Mouse (Mus musculus) MEL (cell line): ENCODE measurements around the gene Diablo. TPM values are rescaled to one million over a fixed set of nuclear protein-coding genes. Genes with fewer than 3 reads are reported as not detected.

ENCODE experiments used
- DNase-seq: peaks from one replicate; pipeline ENCODE4 v3.0.0; 2011; ENCODE audit warnings: low read depth, low spot score
- H3K27ac ChIP-seq: 2 replicates; pipeline ENCODE4 v1.5.1; 2012; ENCODE audit warnings: low read depth, mild to moderate bottlenecking, control low read depth, low read length, moderate library complexity; ENCODE audit not compliant: control insufficient read depth
- H3K27me3 ChIP-seq, 2 experiments: fragments of 150-350 bp in 1 of 2; sonication (generic) in 1 of 2; 2 replicates each; pipeline ENCODE4 v1.6.1; 2012; ENCODE audit warnings: low read length in 2 of 2, mild to moderate bottlenecking in 2 of 2, improper control_type of control experiment in 1 of 2, moderate library complexity in 1 of 2; ENCODE audit not compliant: insufficient read depth in 2 of 2, control insufficient read depth in 1 of 2
- H3K36me3 ChIP-seq, 2 experiments: 2 replicates each; pipeline ENCODE4 v1.6.1; 2012 to 2014; ENCODE audit warnings: low read length in 2 of 2, improper control_type of control experiment in 1 of 2, inconsistent platforms in 1 of 2, mild to moderate bottlenecking in 1 of 2; ENCODE audit not compliant: insufficient read depth in 2 of 2, control insufficient read depth in 1 of 2
- H3K4me1 ChIP-seq, 2 experiments: fragments of 150-350 bp in 1 of 2; sonication (generic) in 1 of 2; 2 replicates each; pipeline ENCODE4 v1.6.1; 2012; ENCODE audit warnings: low read length in 2 of 2, improper control_type of control experiment in 1 of 2, mild to moderate bottlenecking in 1 of 2; ENCODE audit not compliant: insufficient read depth in 2 of 2, control insufficient read depth in 1 of 2
- H3K4me3 ChIP-seq, 2 experiments: fragments of 150-350 bp in 1 of 2; sonication (generic) in 1 of 2; 2 replicates each; pipeline ENCODE4 v1.5.1; 2012; ENCODE audit warnings: low read depth in 2 of 2, low read length in 2 of 2, mild to moderate bottlenecking in 2 of 2, moderate library complexity in 2 of 2, control low read depth in 1 of 2, improper control_type of control experiment in 1 of 2; ENCODE audit not compliant: control insufficient read depth in 1 of 2, insufficient read depth in 1 of 2
- H3K79me2 ChIP-seq: 2 replicates; pipeline ENCODE4 v1.6.1; 2012; ENCODE audit warnings: mild to moderate bottlenecking, low read length, moderate library complexity; ENCODE audit not compliant: control insufficient read depth, poor library complexity, insufficient read depth
- H3K9ac ChIP-seq: 2 replicates; pipeline ENCODE4 v1.6.1; 2012; ENCODE audit warnings: low read depth, mild to moderate bottlenecking, control low read depth, low read length, moderate library complexity; ENCODE audit not compliant: control insufficient read depth, poor library complexity, severe bottlenecking
- H3K9me3 ChIP-seq: fragments of 150-350 bp; sonication (generic); replicated peaks from 2 replicates; pipeline ENCODE4 v1.6.1; 2012; ENCODE audit warnings: mild to moderate bottlenecking, low read length, improper control_type of control experiment, moderate library complexity; ENCODE audit not compliant: insufficient read depth
- BHLHE40 ChIP-seq: IDR thresholded peaks from 2 replicates; pipeline ENCODE4 v1.6.1; 2012; ENCODE audit warnings: low read depth, mild to moderate bottlenecking, inconsistent platforms, low read length, improper control_type of control experiment, borderline replicate concordance
- CHD1 ChIP-seq: IDR thresholded peaks from 2 replicates; pipeline ENCODE4 v1.6.1; 2012; ENCODE audit warnings: low read depth, mild to moderate bottlenecking, inconsistent platforms, low read length, improper control_type of control experiment
- CHD2 ChIP-seq: IDR thresholded peaks from 2 replicates; pipeline ENCODE4 v1.6.1; 2011; ENCODE audit warnings: low read length, improper control_type of control experiment
- CTCF ChIP-seq, 3 experiments: IDR thresholded peaks in 2 of 3; conservative IDR thresholded peaks in 1 of 3; 2 replicates each; pipeline ENCODE4 v1.5.1; 2011 to 2012; ENCODE audit warnings: low read length in 3 of 3, low read depth in 2 of 3, mild to moderate bottlenecking in 2 of 3, improper control_type of control experiment in 1 of 3, inconsistent platforms in 1 of 3, mixed read lengths in 1 of 3, moderate library complexity in 1 of 3; ENCODE audit not compliant: control insufficient read depth in 1 of 3, insufficient read depth in 1 of 3, poor library complexity in 1 of 3, severe bottlenecking in 1 of 3
- E2F4 ChIP-seq: IDR thresholded peaks from 2 replicates; pipeline ENCODE4 v1.6.1; 2011; ENCODE audit warnings: low read depth, low read length, improper control_type of control experiment, borderline replicate concordance
- ELF1 ChIP-seq: IDR thresholded peaks from 2 replicates; pipeline ENCODE4 v1.6.1; 2014; ENCODE audit warnings: low read depth, mild to moderate bottlenecking, inconsistent platforms, low read length, improper control_type of control experiment, moderate library complexity
- EP300 ChIP-seq, 2 experiments: IDR thresholded peaks; 2 replicates each; pipeline ENCODE4 v1.6.1; 2011; ENCODE audit warnings: improper control_type of control experiment in 2 of 2, low read length in 2 of 2, low read depth in 1 of 2, mild to moderate bottlenecking in 1 of 2
- GABPA ChIP-seq: IDR thresholded peaks from 2 replicates; pipeline ENCODE4 v1.6.1; 2012; ENCODE audit warnings: low read depth, mild to moderate bottlenecking, inconsistent platforms, low read length, improper control_type of control experiment, moderate library complexity
- GATA1 ChIP-seq: IDR thresholded peaks from 2 replicates; pipeline ENCODE4 v1.6.1; 2011; ENCODE audit warnings: low read depth, low read length, improper control_type of control experiment
- HCFC1 ChIP-seq: IDR thresholded peaks from 2 replicates; pipeline ENCODE4 v1.6.1; 2012; ENCODE audit warnings: low read depth, mild to moderate bottlenecking, inconsistent platforms, low read length, improper control_type of control experiment, moderate library complexity
- JUND ChIP-seq: IDR thresholded peaks from 2 replicates; pipeline ENCODE4 v1.6.1; 2011; ENCODE audit warnings: low read depth, mild to moderate bottlenecking, improper control_type of control experiment, low read length
- KAT2A ChIP-seq: conservative IDR thresholded peaks from 2 replicates; pipeline ENCODE4 v1.6.1; 2012; ENCODE audit warnings: low read depth, low read length, improper control_type of control experiment, inconsistent platforms
- MAFK ChIP-seq: IDR thresholded peaks from 2 replicates; pipeline ENCODE4 v1.6.1; 2011; ENCODE audit warnings: low read depth, mild to moderate bottlenecking, low read length, improper control_type of control experiment, borderline replicate concordance
- MAX ChIP-seq: IDR thresholded peaks from 2 replicates; pipeline ENCODE4 v1.6.1; 2011; ENCODE audit warnings: low read length, improper control_type of control experiment
- MAZ ChIP-seq: IDR thresholded peaks from 2 replicates; pipeline ENCODE4 v1.6.1; 2012; ENCODE audit warnings: low read depth, mild to moderate bottlenecking, inconsistent platforms, low read length, improper control_type of control experiment
- MXI1 ChIP-seq: IDR thresholded peaks from 2 replicates; pipeline ENCODE4 v1.6.1; 2011; ENCODE audit warnings: mild to moderate bottlenecking, low read depth, low read length, improper control_type of control experiment
- MYB ChIP-seq: IDR thresholded peaks from 2 replicates; pipeline ENCODE4 v1.6.1; 2011; ENCODE audit warnings: mild to moderate bottlenecking, low read depth, low read length, improper control_type of control experiment
- MYC ChIP-seq: IDR thresholded peaks from 2 replicates; pipeline ENCODE4 v1.6.1; 2011; ENCODE audit warnings: low read depth, mild to moderate bottlenecking, low read length, improper control_type of control experiment, moderate library complexity
- NELFE ChIP-seq: IDR thresholded peaks from 2 replicates; pipeline ENCODE4 v1.6.1; 2011; ENCODE audit warnings: low read depth, low read length, improper control_type of control experiment
- NRF1 ChIP-seq: IDR thresholded peaks from 2 replicates; pipeline ENCODE4 v1.6.1; 2014; ENCODE audit warnings: low read depth, mild to moderate bottlenecking, inconsistent platforms, low read length, improper control_type of control experiment, moderate library complexity; ENCODE audit not compliant: poor library complexity, insufficient read depth, severe bottlenecking
- POLR2A ChIP-seq, 2 experiments: IDR thresholded peaks; 2 replicates each; pipeline ENCODE4 v1.6.1; 2011 to 2012; ENCODE audit warnings: low read length in 2 of 2, mild to moderate bottlenecking in 2 of 2, control low read depth in 1 of 2, improper control_type of control experiment in 1 of 2, low read depth in 1 of 2, moderate library complexity in 1 of 2; ENCODE audit not compliant: control insufficient read depth in 1 of 2, insufficient read depth in 1 of 2, poor library complexity in 1 of 2
- POLR2AphosphoS2 ChIP-seq: IDR thresholded peaks from 2 replicates; pipeline ENCODE4 v1.6.1; 2011; ENCODE audit warnings: low read length, improper control_type of control experiment
- POLR2AphosphoS5 ChIP-seq: IDR thresholded peaks from 2 replicates; pipeline ENCODE4 v1.6.1; 2012; ENCODE audit warnings: low read depth, borderline replicate concordance, mild to moderate bottlenecking, inconsistent platforms, low read length, moderate library complexity, mixed read lengths
- RAD21 ChIP-seq: IDR thresholded peaks from 2 replicates; pipeline ENCODE4 v1.6.1; 2011; ENCODE audit warnings: mild to moderate bottlenecking, low read depth, low read length, improper control_type of control experiment
- RCOR1 ChIP-seq: IDR thresholded peaks from 2 replicates; pipeline ENCODE4 v1.6.1; 2012; ENCODE audit warnings: low read depth, mild to moderate bottlenecking, inconsistent platforms, low read length, improper control_type of control experiment
- SIN3A ChIP-seq: IDR thresholded peaks from 2 replicates; pipeline ENCODE4 v1.6.1; 2012; ENCODE audit warnings: low read length, improper control_type of control experiment, inconsistent platforms
- TAL1 ChIP-seq: IDR thresholded peaks from 2 replicates; pipeline ENCODE4 v1.6.1; 2012; ENCODE audit warnings: mild to moderate bottlenecking, inconsistent platforms, low read length, moderate library complexity, mixed read lengths
- TBP ChIP-seq: IDR thresholded peaks from 2 replicates; pipeline ENCODE4 v1.8.0; 2011; ENCODE audit warnings: low read depth, low read length, improper control_type of control experiment
- TCF12 ChIP-seq: IDR thresholded peaks from 2 replicates; pipeline ENCODE4 v1.6.1; 2014; ENCODE audit warnings: low read depth, mild to moderate bottlenecking, inconsistent platforms, low read length, improper control_type of control experiment, moderate library complexity
- UBTF ChIP-seq: IDR thresholded peaks from 2 replicates; pipeline ENCODE4 v1.6.1; 2012; ENCODE audit warnings: low read depth, mild to moderate bottlenecking, inconsistent platforms, low read length, improper control_type of control experiment, moderate library complexity, borderline replicate concordance; ENCODE audit not compliant: insufficient read depth
- USF1 ChIP-seq: IDR thresholded peaks from 2 replicates; pipeline ENCODE4 v1.6.1; 2014; ENCODE audit warnings: low read depth, mild to moderate bottlenecking, inconsistent platforms, low read length, improper control_type of control experiment, moderate library complexity
- USF2 ChIP-seq, 2 experiments: IDR thresholded peaks; 2 replicates each; pipeline ENCODE4 v1.6.1; 2011 to 2012; ENCODE audit warnings: improper control_type of control experiment in 2 of 2, low read length in 2 of 2, borderline replicate concordance in 1 of 2, inconsistent platforms in 1 of 2, low read depth in 1 of 2, mild to moderate bottlenecking in 1 of 2; ENCODE audit not compliant: insufficient read depth in 1 of 2
- ZC3H11A ChIP-seq: IDR thresholded peaks from 2 replicates; pipeline ENCODE4 v1.6.1; 2012; ENCODE audit warnings: low read depth, mild to moderate bottlenecking, inconsistent platforms, low read length, improper control_type of control experiment
- ZKSCAN1 ChIP-seq: IDR thresholded peaks from 2 replicates; pipeline ENCODE4 v1.6.1; 2012; ENCODE audit warnings: low read depth, mild to moderate bottlenecking, inconsistent platforms, low read length, improper control_type of control experiment, moderate library complexity
- ZMIZ1 ChIP-seq: IDR thresholded peaks from 2 replicates; pipeline ENCODE4 v1.6.1; 2012; ENCODE audit warnings: low read depth, mild to moderate bottlenecking, inconsistent platforms, low read length, improper control_type of control experiment, moderate library complexity
- ZNF384 ChIP-seq: IDR thresholded peaks from 2 replicates; pipeline ENCODE4 v1.6.1; 2012; ENCODE audit warnings: low read depth, mild to moderate bottlenecking, inconsistent platforms, low read length, improper control_type of control experiment
- polyA plus RNA-seq, 2 experiments: library from polyadenylated mRNA; stranded (reverse) in 1 of 2; unstranded in 1 of 2; fragments of >175 nt in 1 of 2; fragments of >200 nt in 1 of 2; gene quantifications; 2 replicates each; pipeline versions ENCODE4 v1.2.1 to v1.2.4; 2012; ENCODE audit warnings: low replicate concordance in 2 of 2, low read depth in 1 of 2; ENCODE audit not compliant: insufficient read length in 2 of 2, insufficient read depth in 1 of 2, missing spikeins in 1 of 2
- total RNA-seq: library from RNA; depleted of rRNA; stranded (reverse); fragments of 300-350 nt; gene quantifications from 2 replicates; pipeline ENCODE4 v1.2.3, GENCODE M21; 2012

Gene Diablo
- total and polyA plus RNA-seq, 3 experiments: 48.9 to 70.8 TPM; not detected in 1

DNA sequence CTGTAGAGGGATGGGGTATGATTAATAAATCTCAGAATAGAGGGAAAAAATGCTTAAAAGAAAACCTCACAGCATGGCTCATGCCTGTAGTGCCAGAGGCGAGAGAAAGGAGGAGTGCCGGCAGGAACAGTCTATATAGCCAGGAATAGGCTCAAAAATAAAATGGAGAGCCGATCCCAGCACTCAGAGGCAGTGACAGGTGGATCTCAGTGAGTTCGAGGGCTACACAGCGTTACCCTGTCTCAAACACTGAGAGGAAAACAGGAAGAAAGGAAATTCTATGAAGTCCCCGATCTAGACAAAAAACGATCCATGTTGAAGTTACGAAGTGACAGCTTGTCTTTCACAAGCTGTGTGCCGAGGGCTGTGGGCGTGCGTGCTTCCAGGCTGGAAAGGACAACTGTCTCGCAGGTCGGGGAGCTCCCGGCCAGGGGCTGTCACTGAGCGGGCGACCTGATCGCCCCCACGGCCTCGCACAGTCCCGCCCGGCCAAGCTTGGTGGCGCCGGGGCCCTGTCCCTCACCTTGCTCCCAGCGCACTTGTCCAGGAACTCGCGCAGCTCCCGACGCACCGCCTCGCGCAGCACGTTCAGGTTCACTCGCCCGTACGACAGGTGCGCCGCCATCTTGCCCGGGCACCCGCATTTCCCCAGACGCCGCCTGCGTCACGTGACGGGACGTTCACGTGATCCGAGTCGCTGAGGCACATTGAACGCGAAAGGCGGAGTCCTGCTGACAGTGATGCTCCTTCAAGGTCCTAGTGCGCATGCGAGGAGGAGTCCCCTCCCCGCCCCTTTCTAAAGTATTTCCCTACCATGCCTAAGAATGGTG is 48.6 kb upstream of the Diablo start, which contains the start of gene Vps33a:
Vps33a (minus strand) TSS at position 682 of the 830 bp plus-strand sequence.
- peaks cover 0 to 11% of the 10 kb centered on the region in 2 experiments; a peak in 3 of 4 replicates for H3K36me3 ChIP-seq
- peak; percentile 99 for DNase-seq
- peak within 1 kb of the TSS; percentile 11 for H3K27ac ChIP-seq
- TF ChIP-seq NELFE: peak; percentile 66
- TF ChIP-seq MAZ: no peak
- TF ChIP-seq POLR2AphosphoS5: no peak
- no peak for TF ChIP-seq TAL1
- TF ChIP-seq E2F4: no peak
- peak; percentile 80 for TF ChIP-seq NRF1
- TF ChIP-seq MYC: peak; percentile 76; the same call in 1 of the 2 replicates
- peak; percentile 81 to 84 for TF ChIP-seq POLR2A (IDR thresholded peaks at IDR 0.05; ENCODE audit: control insufficient read depth in 1 of 2, insufficient read depth in 1 of 2, low read depth in 1 of 2, low read length in 2 of 2, poor library complexity in 1 of 2)
- TF ChIP-seq ELF1: 0 out of 2 replicates have a peak, but pooled peaks have one; percentile 44
- TF ChIP-seq EP300 (IDR thresholded peaks at IDR 0.05; ENCODE audit: low read depth in 1 of 2, low read length in 2 of 2): no peak
- no peak for TF ChIP-seq GATA1
- TF ChIP-seq POLR2AphosphoS2: 0 out of 2 replicates have a peak, but pooled peaks have one; percentile 29
- no peak for TF ChIP-seq GABPA
- TF ChIP-seq KAT2A: no peak
- no peak for TF ChIP-seq ZNF384
- no peak for TF ChIP-seq RCOR1
- TF ChIP-seq HCFC1: peak; percentile 89
- peak; percentile 57 for TF ChIP-seq TCF12
- no peak for TF ChIP-seq CHD1
- TF ChIP-seq TBP: peak; percentile 69
- no peak for TF ChIP-seq CTCF (IDR thresholded peaks at IDR 0.05 in 2 of 3, conservative IDR thresholded peaks at IDR 0.05 in 1 of 3; ENCODE audit: control insufficient read depth in 1 of 3, insufficient read depth in 1 of 3, low read depth in 2 of 3, low read length in 3 of 3, poor library complexity in 1 of 3, severe bottlenecking in 1 of 3)
- TF ChIP-seq CHD2: no peak
- TF ChIP-seq MAFK: no peak
- TF ChIP-seq JUND: no peak
- peak; percentile 96 for TF ChIP-seq MXI1
- peak; percentile 99 for TF ChIP-seq SIN3A
- no peak for TF ChIP-seq ZKSCAN1
- peak; percentile 98 for TF ChIP-seq MAX
- peak; percentile 99 for TF ChIP-seq USF1
- TF ChIP-seq ZMIZ1: no peak
- TF ChIP-seq BHLHE40: peak; percentile 95
- no peak for TF ChIP-seq ZC3H11A
- no peak for TF ChIP-seq UBTF
- TF ChIP-seq USF2 (IDR thresholded peaks at IDR 0.05; ENCODE audit: borderline replicate concordance in 1 of 2, insufficient read depth in 1 of 2, low read depth in 1 of 2, low read length in 2 of 2): peak; percentile 99 to 100
- TF ChIP-seq RAD21: no peak
- TF ChIP-seq MYB: no peak

More for the DNA sequence above, 48.6 kb upstream of the Diablo start, which contains the start of gene Vps33a:
- Histone ChIP-seq H3K4me1 (peaks cover 4 to 7% of the 10 kb centered on the region in 2 experiments), H3K79me2 (peaks cover 9% of the 10 kb centered on the region), H3K27me3 (no peaks in the 10 kb centered on the region), H3K9ac (peak within 1 kb of the TSS; percentile 71), H3K9me3 (no peaks in the 10 kb centered on the region), H3K4me3 (peak within 1 kb of the TSS; percentile 71 to 72)
